Mouse (Mus musculus): ENCODE data around the gene Gm11444. TPM values are rescaled to one million over a fixed set of nuclear protein-coding genes. Genes with fewer than 3 reads are reported as not detected.

Gene Gm11444
- polyA plus RNA-seq, 1 experiment: not detected

DNA sequence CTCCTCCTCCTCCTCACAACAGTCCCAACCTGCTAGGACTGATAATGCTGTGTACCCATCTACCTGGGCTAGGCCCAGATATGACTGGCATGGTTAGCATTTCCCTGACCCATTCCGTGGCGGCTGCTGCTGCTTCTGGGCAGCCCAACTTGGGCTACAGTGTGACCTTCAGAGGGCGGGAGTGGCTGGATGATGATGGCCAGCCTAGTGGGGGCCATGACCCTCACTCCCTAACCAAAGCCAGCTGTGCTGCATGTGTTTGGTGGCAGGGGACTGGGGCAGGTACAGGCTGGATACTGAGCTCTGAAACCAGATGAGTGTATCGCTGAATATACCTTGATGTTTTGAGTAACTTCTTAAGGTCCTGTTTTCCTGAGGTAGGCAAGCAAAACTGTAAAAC, 26.3 kb downstream of the Gm11444 start:
- TF ChIP-seq CTCF (IDR thresholded peaks at IDR 0.05; ENCODE audit: insufficient read depth, low read length): no peak
- no peak for TF ChIP-seq POLR2A (IDR thresholded peaks at IDR 0.05; ENCODE audit: borderline replicate concordance, extremely low read depth, low read depth, low read length)
- DNase-seq: no peak
- H3K4me1 ChIP-seq (ENCODE audit: control insufficient read depth, insufficient read depth, low read length): 0 out of 2 replicates have a peak, but pooled peaks cover 2% of the 10 kb centered on the region
- WGBS: 80% methylated on average over 4 of the region's 4 CpGs
- no peak overlapping the region for H3K4me3 ChIP-seq (replicated peaks; ENCODE audit: extremely low read depth, low read depth, low read length)

DNA sequence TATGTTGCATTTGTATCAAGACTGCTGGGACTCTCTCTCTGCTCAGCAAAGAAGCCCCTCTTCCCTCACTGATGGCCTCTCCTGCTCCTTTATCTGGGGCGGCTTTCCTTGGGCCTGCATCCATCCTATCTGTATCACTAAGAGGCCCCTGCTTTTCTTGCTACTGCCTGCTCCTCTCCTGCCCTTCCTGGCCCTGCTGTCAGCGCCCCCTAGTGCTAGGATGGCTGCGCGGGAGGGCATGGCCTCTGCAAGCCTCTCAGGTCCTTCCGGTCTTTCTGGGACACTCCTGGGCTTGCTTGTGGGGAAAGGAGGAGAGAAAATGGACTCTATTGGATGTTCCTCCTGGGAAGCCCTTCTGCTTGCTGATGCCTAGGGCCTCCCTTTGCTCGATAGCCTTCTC, 27.0 kb downstream of the Gm11444 start:
- 15% methylated on average over 6 of the region's 6 CpGs for WGBS
- peak; percentile 88 for DNase-seq
- H3K4me3 ChIP-seq (replicated peaks; ENCODE audit: extremely low read depth, low read depth, low read length): no peak overlapping the region
- peak; percentile 75 for TF ChIP-seq CTCF (IDR thresholded peaks at IDR 0.05; ENCODE audit: insufficient read depth, low read length)
- TF ChIP-seq POLR2A (IDR thresholded peaks at IDR 0.05; ENCODE audit: borderline replicate concordance, extremely low read depth, low read depth, low read length): no peak
- H3K4me1 ChIP-seq (ENCODE audit: control insufficient read depth, insufficient read depth, low read length): 0 out of 2 replicates have a peak, but pooled peaks cover 2% of the 10 kb centered on the region

DNA sequence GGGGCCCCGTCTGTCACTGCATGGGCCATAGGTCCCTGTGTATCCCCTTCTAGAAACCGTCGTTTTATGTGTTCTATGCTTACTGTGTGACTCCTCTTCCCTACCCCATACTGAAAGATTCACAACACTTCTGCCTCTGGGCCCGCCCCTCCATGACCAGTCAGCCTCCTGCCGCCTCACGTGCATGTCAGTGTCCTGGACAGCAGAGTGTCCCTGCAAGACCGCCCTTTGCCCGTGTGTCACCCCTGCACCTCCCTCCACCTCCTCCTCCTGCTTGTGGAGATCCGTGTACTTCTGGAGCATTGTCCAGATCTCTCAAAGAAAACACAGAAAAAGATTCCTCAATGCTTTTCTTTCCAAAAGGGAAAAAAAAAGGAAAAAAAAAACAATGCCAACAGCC, 28.5 kb downstream of the Gm11444 start:
- 74% methylated on average over 9 of the region's 9 CpGs for WGBS
- DNase-seq: no peak
- no peak overlapping the region for H3K4me3 ChIP-seq (replicated peaks; ENCODE audit: extremely low read depth, low read depth, low read length)
- H3K4me1 ChIP-seq (ENCODE audit: control insufficient read depth, insufficient read depth, low read length): 0 out of 2 replicates have a peak, but pooled peaks cover 2% of the 10 kb centered on the region
- TF ChIP-seq POLR2A (IDR thresholded peaks at IDR 0.05; ENCODE audit: borderline replicate concordance, extremely low read depth, low read depth, low read length) (no peak), CTCF (IDR thresholded peaks at IDR 0.05; ENCODE audit: insufficient read depth, low read length) (no peak)

DNA sequence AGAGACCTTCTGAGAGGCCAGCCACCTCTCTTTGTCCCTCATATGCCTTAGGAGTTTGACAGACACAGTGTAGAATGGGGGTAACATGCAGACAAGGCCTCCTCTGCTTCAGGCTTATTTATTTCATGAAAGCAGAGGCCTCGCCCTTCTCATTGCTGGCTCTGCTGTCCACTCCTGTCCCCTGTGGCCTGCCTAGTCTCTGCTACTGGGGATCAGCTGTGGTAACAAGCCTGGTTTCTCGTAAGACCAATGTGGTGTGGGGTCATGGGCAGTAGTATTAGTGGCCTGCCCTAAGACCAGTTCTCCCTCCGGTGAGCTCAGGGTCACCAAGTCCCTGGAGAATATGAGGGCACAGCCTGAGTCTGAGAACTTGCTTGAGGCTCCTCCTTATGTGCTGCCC, 29.2 kb downstream of the Gm11444 start:
- no peak overlapping the region for H3K4me3 ChIP-seq (replicated peaks; ENCODE audit: extremely low read depth, low read depth, low read length)
- TF ChIP-seq CTCF (IDR thresholded peaks at IDR 0.05; ENCODE audit: insufficient read depth, low read length): no peak
- 0 out of 2 replicates have a peak, but pooled peaks have one; percentile 4 for TF ChIP-seq POLR2A (IDR thresholded peaks at IDR 0.05; ENCODE audit: borderline replicate concordance, extremely low read depth, low read depth, low read length)
- 0 out of 2 replicates have a peak, but pooled peaks cover 2% of the 10 kb centered on the region for H3K4me1 ChIP-seq (ENCODE audit: control insufficient read depth, insufficient read depth, low read length)
- DNase-seq: no peak
- 91% methylated on average over 3 of the region's 3 CpGs for WGBS

DNA sequence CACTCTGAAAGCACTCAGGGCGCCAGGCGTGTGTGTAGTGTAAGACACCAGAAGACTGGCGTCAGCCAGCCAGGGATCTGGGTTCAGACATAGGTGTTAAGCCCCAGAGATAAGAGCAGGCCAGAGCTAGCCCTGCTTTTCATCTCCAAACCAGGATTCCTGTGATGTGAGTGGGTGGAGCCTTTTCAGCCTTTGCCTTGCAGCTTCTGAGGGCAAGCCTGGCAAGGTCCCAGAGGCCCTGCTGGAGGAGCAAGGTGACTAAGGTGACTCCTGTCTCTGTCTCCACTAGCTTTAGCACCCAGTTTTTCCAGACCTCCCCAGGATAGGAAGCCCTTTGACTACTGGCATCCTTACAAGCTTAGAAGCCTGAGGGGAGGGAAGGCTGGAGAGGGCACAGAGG, 31.7 kb downstream of the Gm11444 start:
- no peak overlapping the region for H3K4me3 ChIP-seq (replicated peaks; ENCODE audit: extremely low read depth, low read depth, low read length)
- TF ChIP-seq CTCF (IDR thresholded peaks at IDR 0.05; ENCODE audit: insufficient read depth, low read length): no peak
- DNase-seq: no peak
- 0 out of 2 replicates have a peak, but pooled peaks cover 2% of the 10 kb centered on the region for H3K4me1 ChIP-seq (ENCODE audit: control insufficient read depth, insufficient read depth, low read length)
- 95% methylated on average over 3 of the region's 3 CpGs for WGBS

DNA sequence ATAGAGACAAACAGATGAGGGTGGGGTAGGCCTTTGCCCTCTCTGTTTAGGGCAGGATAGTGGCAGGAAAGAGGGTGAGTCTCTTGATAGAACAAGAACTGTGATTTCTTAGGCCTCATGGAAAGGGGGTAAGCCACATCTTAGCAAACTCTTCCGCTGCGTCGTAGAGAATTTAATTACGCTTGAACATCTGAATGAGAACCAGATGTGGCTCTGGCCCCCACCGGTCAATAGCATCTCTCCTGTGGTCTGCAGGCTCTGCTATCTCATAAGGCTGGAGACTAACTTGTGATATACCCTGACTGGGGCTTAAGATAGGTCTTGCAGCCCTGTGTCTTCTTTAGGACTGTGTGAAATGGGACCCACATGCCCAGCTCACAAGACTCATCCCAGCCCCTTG, 33.7 kb downstream of the Gm11444 start:
- TF ChIP-seq CTCF (IDR thresholded peaks at IDR 0.05; ENCODE audit: insufficient read depth, low read length) (no peak), POLR2A (IDR thresholded peaks at IDR 0.05; ENCODE audit: borderline replicate concordance, extremely low read depth, low read depth, low read length) (no peak)
- no peak overlapping the region for H3K4me3 ChIP-seq (replicated peaks; ENCODE audit: extremely low read depth, low read depth, low read length)
- H3K4me1 ChIP-seq (ENCODE audit: control insufficient read depth, insufficient read depth, low read length): peaks cover 10% of the 10 kb centered on the region
- no peak for DNase-seq
- WGBS: 88% methylated on average over 5 of the region's 5 CpGs

DNA sequence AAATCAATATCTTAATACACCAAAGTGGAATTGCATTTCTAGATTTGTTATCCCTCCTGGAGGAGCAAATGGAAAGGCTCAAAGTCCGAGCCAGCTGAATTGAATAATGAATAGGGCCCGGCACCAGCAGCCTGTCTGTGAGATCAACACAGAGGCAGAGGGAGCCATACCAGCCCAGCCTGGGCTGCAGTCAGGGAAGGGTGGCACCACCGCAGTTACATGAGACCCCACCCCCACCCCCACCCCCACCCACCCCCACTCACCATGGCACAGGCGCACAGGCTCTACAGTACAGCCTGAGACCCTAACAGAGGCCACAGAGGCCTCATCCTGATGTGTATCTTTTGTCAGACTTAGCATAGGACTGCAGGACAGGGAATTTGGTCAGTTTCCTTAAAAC, 35.5 kb downstream of the Gm11444 start:
- Histone ChIP-seq H3K4me1 (ENCODE audit: control insufficient read depth, insufficient read depth, low read length) (peaks cover 10% of the 10 kb centered on the region), H3K4me3 (replicated peaks; ENCODE audit: extremely low read depth, low read depth, low read length) (no peak overlapping the region)
- TF ChIP-seq CTCF (IDR thresholded peaks at IDR 0.05; ENCODE audit: insufficient read depth, low read length) (no peak), POLR2A (IDR thresholded peaks at IDR 0.05; ENCODE audit: borderline replicate concordance, extremely low read depth, low read depth, low read length) (no peak)
- WGBS: 66% methylated on average over 4 of the region's 4 CpGs
- no peak for DNase-seq

DNA sequence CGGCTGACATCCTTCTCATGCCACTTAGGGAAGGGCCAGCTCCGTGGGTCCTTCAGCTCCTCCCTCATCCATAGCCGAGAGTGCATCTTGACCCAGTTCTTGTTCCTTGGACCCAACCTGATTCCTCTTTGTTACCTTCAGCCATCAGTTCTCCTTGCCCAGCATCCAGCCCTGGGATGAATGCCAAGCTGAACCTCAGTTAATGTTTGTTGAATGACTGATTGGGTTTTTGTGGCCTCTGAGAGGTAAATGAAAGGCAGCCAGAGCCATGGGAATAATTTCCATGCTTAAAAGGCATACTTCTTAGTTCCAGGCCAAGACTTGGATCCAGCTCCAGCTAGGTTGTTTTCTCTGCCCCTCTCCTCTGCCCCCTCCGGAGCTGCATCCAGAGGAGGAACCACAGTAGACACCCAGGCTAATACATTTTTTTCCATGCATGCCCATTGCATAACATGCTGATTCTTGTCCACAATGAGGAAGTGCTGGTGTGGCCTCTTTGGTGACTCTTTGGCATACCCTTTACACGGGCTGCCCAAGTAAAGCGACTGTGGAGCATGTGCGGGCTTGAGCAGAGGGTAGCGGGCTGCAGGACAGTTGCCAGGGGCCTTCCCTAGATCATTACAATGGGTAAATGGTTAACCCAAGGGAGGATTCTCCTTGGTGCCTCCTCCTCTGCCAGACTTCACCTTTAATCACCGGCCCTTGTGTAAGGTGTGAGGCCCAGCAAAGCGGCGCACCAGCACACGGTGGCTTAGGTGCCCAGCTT, 37.7 kb downstream of the Gm11444 start:
- H3K4me3 ChIP-seq (replicated peaks; ENCODE audit: extremely low read depth, low read depth, low read length): no peak overlapping the region
- DNase-seq: peak; percentile 11
- H3K4me1 ChIP-seq (ENCODE audit: control insufficient read depth, insufficient read depth, low read length): peaks cover 10% of the 10 kb centered on the region
- TF ChIP-seq CTCF (IDR thresholded peaks at IDR 0.05; ENCODE audit: insufficient read depth, low read length): no peak
- WGBS: 63% methylated on average over 12 of the region's 12 CpGs

DNA sequence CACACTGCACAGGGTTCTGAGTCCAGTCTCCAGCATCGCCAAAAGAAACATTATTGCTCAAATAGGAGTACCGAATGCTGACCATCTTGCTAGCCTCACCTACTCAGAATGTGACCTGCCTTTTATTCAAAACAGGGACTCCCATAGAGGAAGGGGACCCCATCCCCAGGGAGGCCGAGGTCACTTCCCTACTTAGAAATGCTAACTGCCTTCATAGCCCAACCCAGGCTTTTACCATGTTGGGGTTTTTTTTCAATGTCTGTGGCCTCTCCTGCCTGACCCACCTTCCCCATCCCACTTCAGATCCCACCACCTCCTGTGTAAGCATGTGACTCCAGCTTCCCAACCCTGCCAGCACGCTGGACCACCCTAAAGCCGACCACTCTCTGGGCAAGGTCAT, 38.5 kb downstream of the Gm11444 start:
- no peak for DNase-seq
- WGBS: 88% methylated on average over 5 of the region's 5 CpGs
- no peak for TF ChIP-seq POLR2A (IDR thresholded peaks at IDR 0.05; ENCODE audit: borderline replicate concordance, extremely low read depth, low read depth, low read length)
- TF ChIP-seq CTCF (IDR thresholded peaks at IDR 0.05; ENCODE audit: insufficient read depth, low read length): no peak
- Histone ChIP-seq H3K4me1 (ENCODE audit: control insufficient read depth, insufficient read depth, low read length) (peaks cover 10% of the 10 kb centered on the region), H3K4me3 (replicated peaks; ENCODE audit: extremely low read depth, low read depth, low read length) (no peak overlapping the region)

DNA sequence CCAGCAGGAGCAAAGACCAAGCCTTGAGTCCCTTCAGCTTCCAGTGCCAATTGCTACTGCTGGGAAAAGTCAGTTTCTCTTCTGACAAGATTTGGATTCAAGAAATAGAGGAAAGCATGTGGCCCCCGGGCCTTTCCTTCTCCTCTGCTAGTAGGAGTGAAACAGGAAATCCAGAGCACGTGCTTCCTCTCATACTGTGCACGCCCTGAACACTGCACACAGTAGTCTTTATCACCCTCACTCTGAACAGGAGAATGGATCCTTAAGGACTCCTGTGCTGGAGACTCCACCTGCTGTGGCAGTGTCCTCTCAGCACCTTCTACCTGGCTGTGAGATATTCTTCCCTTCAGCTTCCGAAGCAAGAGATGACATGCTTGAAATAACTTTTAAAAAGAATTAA, 38.9 kb downstream of the Gm11444 start:
- Histone ChIP-seq H3K4me3 (replicated peaks; ENCODE audit: extremely low read depth, low read depth, low read length) (no peak overlapping the region), H3K4me1 (ENCODE audit: control insufficient read depth, insufficient read depth, low read length) (peaks cover 10% of the 10 kb centered on the region)
- no peak for TF ChIP-seq CTCF (IDR thresholded peaks at IDR 0.05; ENCODE audit: insufficient read depth, low read length)
- whole genome bisulfite sequencing: 48% methylated on average over 4 of the region's 4 CpGs
- DNase-seq: no peak

All from lung, adult 2 months (tissue).